Mouse (Mus musculus) olfactory bulb, adult 2 months (tissue): ENCODE measurements around the gene Guk1. TPM values are rescaled to one million over a fixed set of nuclear protein-coding genes. Genes with fewer than 3 reads are reported as not detected.

Experiments used
- H3K27ac ChIP-seq: fragments of 200-500 bp; 2 replicates; pipeline ENCODE4 v1.5.1; 2012; ENCODE audit warnings: low read depth, low read length; ENCODE audit not compliant: insufficient read depth
- H3K4me1 ChIP-seq: fragments of 200-500 bp; 2 replicates; pipeline ENCODE4 v1.6.1; 2012; ENCODE audit warnings: low read length; ENCODE audit not compliant: control insufficient read depth, insufficient read depth
- H3K4me3 ChIP-seq: fragments of 200-500 bp; 2 replicates; pipeline ENCODE4 v1.5.1; 2012; ENCODE audit warnings: mild to moderate bottlenecking, low read depth, low read length, moderate library complexity; ENCODE audit not compliant: insufficient read depth
- CTCF ChIP-seq: fragments of 200-500 bp; IDR thresholded peaks from 2 replicates; pipeline ENCODE4 v1.5.1; 2012; ENCODE audit warnings: low read depth, mild to moderate bottlenecking, low read length, moderate library complexity; ENCODE audit not compliant: insufficient read depth
- POLR2A ChIP-seq: fragments of 200-500 bp; IDR thresholded peaks from 2 replicates; pipeline ENCODE4 v1.6.1; 2012; ENCODE audit warnings: mild to moderate bottlenecking, low read depth, low read length, moderate library complexity; ENCODE audit not compliant: insufficient read depth
- WGBS: fragments of 180-500 bp; shearing (Covaris S2); methylation state at CpG from one replicate; pipeline ENCODE4 v1.1.7; 2018; 5-methylcytosine and 5-hydroxymethylcytosine counted together
- polyA plus RNA-seq: library from polyadenylated mRNA; stranded (reverse); fragments of >200 nt; gene quantifications from 2 replicates; pipeline ENCODE4 v1.2.4, GENCODE M21; 2012; ENCODE audit warnings: low replicate concordance; ENCODE audit not compliant: missing spikeins, insufficient read depth, insufficient read length

The Guk1 gene
- polyA plus RNA-seq, result not detected in 2 replicates

- Histone ChIP-seq H3K4me1 (peaks cover 10% of the 10 kb centered on the region; the same call in 1 of the 2 replicates), H3K27ac (peak within 1 kb of the TSS; percentile 32; the same call in 1 of the 2 replicates), H3K4me3 (peak within 1 kb of the TSS; percentile 68)
- TF ChIP-seq CTCF (no peak), POLR2A (no peak)
- 4% methylated on average over 16 of the region's 16 CpGs for WGBS
Observed at GRCm38 (mm10) chr11:59192059-59192386, at the start of gene Guk1. Gene Guk1 (minus strand): TSS chr11:59192212.

- Histone ChIP-seq H3K27ac (no peak overlapping the region), H3K4me1 (peaks cover 8% of the 10 kb centered on the region), H3K4me3 (no peak overlapping the region)
- no peak for TF ChIP-seq CTCF
- no peak for TF ChIP-seq POLR2A
- WGBS, result 77% methylated on average over 4 of the region's 4 CpGs
Observed at GRCm38 (mm10) chr11:59239796-59240195, 47.8 kb upstream of the Guk1 start.

- 66% methylated on average over 4 of the region's 4 CpGs for WGBS
- H3K27ac ChIP-seq, result no peak overlapping the region
- no peak for TF ChIP-seq POLR2A
- TF ChIP-seq CTCF, result no peak
- H3K4me1 ChIP-seq, result peaks cover 8% of the 10 kb centered on the region
- H3K4me3 ChIP-seq, result no peak overlapping the region
Observed at GRCm38 (mm10) chr11:59239428-59239785, 47.4 kb upstream of the Guk1 start.

- no peak overlapping the region for H3K27ac ChIP-seq
- H3K4me3 ChIP-seq, result no peak overlapping the region
- peaks cover 8% of the 10 kb centered on the region for H3K4me1 ChIP-seq
- TF ChIP-seq CTCF (no peak), POLR2A (no peak)
- WGBS, result 11% methylated on average over 15 of the region's 15 CpGs
Observed at GRCm38 (mm10) chr11:59238525-59239427, 46.8 kb upstream of the Guk1 start.

- Histone ChIP-seq H3K4me3 (no peak overlapping the region), H3K27ac (no peak overlapping the region), H3K4me1 (peaks cover 9% of the 10 kb centered on the region)
- WGBS, result 78% methylated on average over 2 of the region's 2 CpGs
- TF ChIP-seq CTCF, result no peak
- TF ChIP-seq POLR2A, result no peak
Observed at GRCm38 (mm10) chr11:59232797-59233196, 40.8 kb upstream of the Guk1 start.

- WGBS, result 23% methylated on average over 7 of the region's 7 CpGs
- TF ChIP-seq CTCF (peak; percentile 50; the same call in 1 of the 2 replicates), POLR2A (no peak)
- Histone ChIP-seq H3K4me3 (no peak overlapping the region), H3K4me1 (peaks cover 12% of the 10 kb centered on the region), H3K27ac (no peak overlapping the region)
Observed at GRCm38 (mm10) chr11:59230144-59230760, 38.2 kb upstream of the Guk1 start.

GRCm38 (mm10) chr11:59228122-59228953 lies 36.3 kb upstream of the Guk1 start, which contains the start of gene Arf1:
Gene Arf1 (minus strand): TSS chr11:59228270.
- 5% methylated on average over 59 of the region's 59 CpGs for WGBS
- TF ChIP-seq POLR2A, result peak; percentile 97
- no peak for TF ChIP-seq CTCF
- H3K4me1 ChIP-seq, result peaks cover 12% of the 10 kb centered on the region

GRCm38 (mm10) chr11:59227604-59228121 lies 35.7 kb upstream of the Guk1 start:
- H3K27ac ChIP-seq, result peak overlapping the region; percentile 88
- under 1% methylated on average over 51 of the region's 51 CpGs for WGBS
- peak overlapping the region; percentile 88 for H3K4me3 ChIP-seq
- no peak for TF ChIP-seq CTCF
- no peak for TF ChIP-seq POLR2A
- H3K4me1 ChIP-seq, result peaks cover 12% of the 10 kb centered on the region

More at GRCm38 (mm10) chr11:59228122-59228953, 36.3 kb upstream of the Guk1 start, which contains the start of gene Arf1:
- Histone ChIP-seq H3K27ac (peak within 1 kb of the TSS; percentile 88), H3K4me3 (peak within 1 kb of the TSS; percentile 88)
